Mouse (Mus musculus) frontal cortex, adult (tissue): ENCODE measurements around the gene Col6a2.

ENCODE experiments used
- ATAC-seq: cut with Nextera tagmentation; 2 replicates; pipeline ENCODE4 v1.9.2; 2017; ENCODE audit warnings: mild to moderate bottlenecking, moderate library complexity, mixed read lengths; ENCODE audit not compliant: low TSS enrichment

The Col6a2 gene

DNA sequence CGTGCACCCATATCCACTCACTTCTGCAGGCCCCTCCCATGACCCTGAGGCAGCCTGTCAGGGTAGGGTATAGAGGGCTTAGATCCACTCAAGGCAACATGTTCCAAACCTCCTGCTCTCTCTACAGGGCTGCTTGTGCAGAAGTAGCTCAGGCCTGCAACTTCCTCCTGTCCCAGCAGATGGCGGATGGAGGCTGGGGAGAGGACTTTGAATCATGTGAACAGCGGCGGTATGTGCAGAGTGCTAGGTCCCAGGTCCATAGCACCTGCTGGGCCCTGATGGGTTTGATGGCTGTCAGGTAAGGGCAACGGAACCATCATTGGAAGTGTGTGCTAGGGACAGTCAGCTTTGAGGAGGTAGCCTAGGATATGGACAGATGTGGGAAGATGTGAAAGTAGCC, 73.0 kb downstream of the Col6a2 start:
- ATAC-seq: no peak

DNA sequence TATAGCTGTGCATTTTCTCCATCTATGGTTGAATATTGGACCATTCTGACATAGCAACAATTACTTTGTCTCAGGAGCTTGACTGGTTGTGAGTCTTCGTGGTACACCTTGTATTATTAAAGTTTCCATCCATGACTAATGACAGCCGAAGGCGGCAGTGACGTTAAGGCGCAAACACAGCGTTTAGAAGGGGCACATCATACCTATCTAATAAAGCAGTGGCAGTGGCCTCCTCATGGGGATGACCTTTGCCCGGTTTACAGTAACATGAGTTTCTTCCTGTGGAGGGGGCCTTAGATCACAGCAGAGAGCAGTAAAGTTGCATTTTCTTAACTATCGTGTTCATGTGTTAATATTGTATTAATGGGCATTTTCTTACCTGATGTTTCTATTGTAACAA, 75.2 kb downstream of the Col6a2 start:
- no peak for ATAC-seq

DNA sequence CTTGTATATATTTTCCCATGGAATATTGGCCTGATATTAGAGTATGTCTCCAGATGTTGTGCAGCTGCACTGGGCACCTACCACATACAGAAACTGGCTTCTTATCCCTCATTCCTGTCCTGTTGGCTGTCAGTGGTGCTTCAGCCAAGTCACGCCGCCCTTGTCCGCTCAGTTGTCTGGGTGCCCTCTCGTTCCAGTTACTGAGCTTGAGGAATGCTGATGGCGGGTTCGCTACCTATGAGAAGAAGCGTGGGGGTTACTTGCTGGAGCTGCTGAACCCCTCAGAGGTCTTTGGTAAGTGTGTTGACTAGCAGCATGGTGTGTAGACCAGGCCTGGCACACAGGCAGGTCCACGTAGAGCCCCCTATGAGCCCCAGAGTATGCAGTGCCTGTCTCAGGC, 76.9 kb downstream of the Col6a2 start:
- ATAC-seq: no peak
